Mouse (Mus musculus) megakaryocyte progenitor cell, adult 5-6 weeks (primary cell): ENCODE measurements at regions not wholly inside any gene's neighbourhood (a gene's known extent, or its start where the extent isn't known, plus 50 kb on each side); places are given as distances from the start of the nearest gene placed in this dataset.

ENCODE experiments used
- ATAC-seq: replicated peaks from 2 replicates; pipeline ENCODE4 v1.8.0; 2016; ENCODE audit warnings: mild to moderate bottlenecking, moderate TSS enrichment, inconsistent platforms; ENCODE audit not compliant: poor library complexity

GRCm38 (mm10) chr10:98417807-98418743 lies 496.1 kb upstream of the Atp2b1 start:
- no peak for ATAC-seq

GRCm38 (mm10) chr10:98424450-98424849 lies 489.8 kb upstream of the Atp2b1 start:
- ATAC-seq = no peak

DNA sequence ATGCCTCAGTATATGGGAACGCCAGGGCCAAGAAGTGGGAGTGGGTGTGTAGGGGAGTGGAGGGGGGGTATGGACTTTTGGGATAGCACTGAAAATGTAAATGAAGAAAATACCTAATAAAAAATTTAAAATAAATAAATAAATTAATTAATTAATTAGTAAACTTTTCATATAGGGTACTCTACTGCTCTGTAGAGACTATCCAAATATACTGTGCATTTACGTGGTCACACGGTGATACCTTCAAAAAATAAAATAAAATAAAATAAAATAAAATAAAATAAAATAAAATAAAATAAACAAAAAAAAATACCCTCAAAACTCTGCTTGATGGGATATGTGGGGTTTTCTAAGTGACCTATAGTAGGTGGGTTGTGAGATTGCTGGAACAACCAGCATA lies 479.2 kb upstream of the Atp2b1 start:
- no peak for ATAC-seq

DNA sequence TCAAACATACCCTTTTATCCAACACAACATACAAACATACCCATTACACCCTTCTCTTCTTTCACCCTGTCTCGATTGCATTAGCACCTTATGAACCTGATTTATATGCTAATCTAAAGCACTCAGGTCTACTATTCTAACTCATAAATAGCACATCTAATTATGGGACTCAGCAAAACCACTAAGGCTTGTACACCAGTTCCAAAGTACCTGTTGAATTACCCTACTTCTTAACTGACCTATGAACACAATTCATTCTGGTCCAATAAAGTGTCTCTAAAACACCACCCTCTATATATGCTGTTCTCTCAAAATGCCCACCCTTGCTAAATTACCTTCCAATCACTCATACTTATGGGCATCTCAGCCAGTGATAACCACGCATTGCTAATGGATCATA lies 452.7 kb upstream of the Atp2b1 start:
- ATAC-seq = no peak

- ATAC-seq = no peak
Measured at GRCm38 (mm10) chr10:98474581-98474980, 439.6 kb upstream of the Atp2b1 start.

- ATAC-seq = no peak
Measured at GRCm38 (mm10) chr10:98485751-98486681, 428.2 kb upstream of the Atp2b1 start.

GRCm38 (mm10) chr10:98494354-98494753 lies 419.9 kb upstream of the Atp2b1 start:
- ATAC-seq = peak; percentile 100

DNA sequence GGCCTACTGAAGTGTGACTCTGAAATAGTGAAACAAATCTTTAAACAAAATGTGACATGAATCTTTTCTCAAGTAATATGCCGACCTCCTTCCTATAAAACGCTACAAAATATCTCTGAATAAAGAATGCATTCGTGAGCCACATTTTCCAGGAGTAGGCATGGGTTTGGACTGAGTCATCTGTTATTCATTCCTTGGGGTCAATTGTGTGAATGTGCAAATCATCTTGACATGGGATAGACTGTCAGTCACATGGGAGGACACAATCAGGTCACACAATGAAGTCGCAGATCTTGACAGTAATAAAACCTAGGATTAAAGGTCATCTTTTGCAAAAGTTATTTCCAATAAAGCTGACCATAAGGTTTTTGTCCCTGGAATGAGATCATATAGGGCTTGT lies 418.0 kb upstream of the Atp2b1 start:
- no peak for ATAC-seq

DNA sequence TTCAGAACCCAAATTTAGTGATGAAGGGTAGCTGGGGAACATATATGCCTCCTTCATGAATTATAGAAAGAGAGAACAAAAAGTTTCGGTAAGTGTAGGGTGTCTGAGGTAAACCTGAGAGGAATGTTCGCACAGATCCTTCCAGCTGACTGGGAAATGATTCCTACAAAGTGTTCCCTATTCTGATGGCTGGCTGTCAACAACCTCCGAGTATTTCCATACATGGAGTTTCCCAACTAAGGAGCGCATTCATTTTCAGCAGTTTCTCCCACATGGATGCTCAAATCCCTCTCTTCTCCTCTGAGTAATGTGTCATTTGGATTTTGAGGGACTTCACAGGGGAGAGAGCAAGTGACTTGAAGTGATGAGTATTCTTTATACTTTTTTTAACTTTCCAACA lies 413.9 kb upstream of the Atp2b1 start:
- ATAC-seq = no peak

GRCm38 (mm10) chr10:98501566-98501965 lies 412.6 kb upstream of the Atp2b1 start:
- ATAC-seq = no peak

GRCm38 (mm10) chr10:98504524-98504923 lies 409.7 kb upstream of the Atp2b1 start:
- no peak for ATAC-seq

- no peak for ATAC-seq
Measured at GRCm38 (mm10) chr10:98508515-98509143, 405.6 kb upstream of the Atp2b1 start.

GRCm38 (mm10) chr10:98514836-98515235 lies 399.4 kb upstream of the Atp2b1 start:
- peak; percentile 86 for ATAC-seq

GRCm38 (mm10) chr10:98517609-98518008 lies 396.6 kb upstream of the Atp2b1 start:
- peak; percentile 76 for ATAC-seq

- no peak for ATAC-seq
Measured at GRCm38 (mm10) chr10:98529565-98529964, 384.6 kb upstream of the Atp2b1 start.

DNA sequence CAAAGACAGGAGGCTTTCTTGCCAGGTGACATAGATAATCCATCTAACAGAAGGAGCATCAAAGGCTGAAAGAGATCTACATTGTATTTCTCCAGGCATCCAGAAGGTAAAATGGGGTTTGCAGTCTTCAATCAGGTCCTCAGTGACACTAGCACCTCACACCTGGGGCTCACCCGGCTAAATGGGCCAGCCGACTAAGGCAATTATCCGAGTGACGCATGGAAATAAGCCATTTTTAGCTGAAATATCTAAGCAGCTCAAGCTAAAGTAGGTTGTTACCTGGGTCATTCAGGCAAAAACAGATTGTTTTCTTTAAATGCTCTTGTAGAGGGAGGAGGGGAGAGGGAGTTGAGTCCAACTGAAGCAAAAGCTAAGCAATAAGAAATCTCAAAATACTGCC lies 382.8 kb upstream of the Atp2b1 start:
- ATAC-seq = no peak

GRCm38 (mm10) chr10:98538706-98539105 lies 375.5 kb upstream of the Atp2b1 start:
- ATAC-seq = no peak

DNA sequence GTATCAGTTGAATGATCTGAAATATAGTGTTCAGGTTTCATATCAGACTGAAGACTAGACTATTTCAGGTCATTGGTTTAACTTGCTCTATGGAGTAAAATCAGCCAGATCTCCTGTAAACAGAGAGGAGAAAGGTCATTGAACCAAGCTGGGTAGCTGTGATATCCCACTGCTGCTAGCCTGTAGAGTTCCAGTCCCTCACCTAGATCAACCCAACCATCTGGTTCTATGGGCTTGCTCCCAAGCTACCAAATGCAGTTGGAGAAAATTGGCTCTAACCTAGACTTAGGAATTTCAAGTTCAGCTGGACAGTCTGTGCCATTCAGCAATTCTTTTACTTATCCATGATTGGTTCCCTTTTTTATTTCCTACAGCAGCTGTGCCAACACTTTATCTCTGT lies 373.1 kb upstream of the Atp2b1 start:
- no peak for ATAC-seq

GRCm38 (mm10) chr10:98542072-98542471 lies 372.1 kb upstream of the Atp2b1 start:
- no peak for ATAC-seq

- no peak for ATAC-seq
Measured at GRCm38 (mm10) chr10:98543253-98543997, 370.8 kb upstream of the Atp2b1 start.

GRCm38 (mm10) chr10:98543998-98544349 lies 370.2 kb upstream of the Atp2b1 start:
- no peak for ATAC-seq
